Mouse (Mus musculus) intestine, embryonic 14.5 days (tissue): ENCODE results near the gene Mta2. TPM values are rescaled to one million over a fixed set of nuclear protein-coding genes. Genes with fewer than 3 reads are reported as not detected.
"Not testable (repeated sequence)": the region's sequence is repeated elsewhere in the genome, so short reads cannot be mapped to it uniquely, and the experiment has no call there.

Source experiments
- ATAC-seq: fragments of 200-750 bp; cut with Nextera tagmentation; replicated peaks from 2 replicates; pipeline ENCODE4 v1.8.0; 2017; ENCODE audit warnings: low read depth, moderate number of reproducible peaks, moderate TSS enrichment, moderate library complexity; ENCODE audit not compliant: low FRiP score, low TSS enrichment
- DNase-seq: peaks from one replicate; pipeline ENCODE4 v3.0.0-alpha.2; 2018; ENCODE audit warnings: low spot score
- H3K27ac ChIP-seq: fragments of 300-500 bp; sonication (generic); 2 replicates; pipeline ENCODE4 v1.5.1; 2014; ENCODE audit warnings: low read depth, mild to moderate bottlenecking, control low read depth
- H3K27me3 ChIP-seq: fragments of 300-500 bp; sonication (generic); replicated peaks from 2 replicates; pipeline ENCODE4 v1.6.1; 2014; ENCODE audit warnings: low read length, control low read depth; ENCODE audit not compliant: control insufficient read depth, insufficient read depth
- H3K36me3 ChIP-seq: fragments of 300-500 bp; sonication (generic); 2 replicates; pipeline ENCODE4 v1.6.1; 2014; ENCODE audit warnings: low read length, control low read depth; ENCODE audit not compliant: control insufficient read depth, insufficient read depth
- H3K4me1 ChIP-seq: fragments of 300-500 bp; sonication (generic); replicated peaks from 2 replicates; pipeline ENCODE4 v1.6.1; 2014; ENCODE audit warnings: low read length, control low read depth, mixed read lengths; ENCODE audit not compliant: control insufficient read depth, insufficient read depth
- H3K4me2 ChIP-seq: fragments of 300-500 bp; sonication (generic); 2 replicates; pipeline ENCODE4 v1.6.1; 2014; ENCODE audit warnings: low read length
- H3K4me3 ChIP-seq: fragments of 300-500 bp; sonication (generic); 2 replicates; pipeline ENCODE4 v1.5.1; 2014; ENCODE audit warnings: low read depth, low read length, control low read depth, mixed read lengths
- H3K9ac ChIP-seq: fragments of 300-500 bp; sonication (generic); 2 replicates; pipeline ENCODE4 v1.6.1; 2014; ENCODE audit warnings: mild to moderate bottlenecking, low read length
- H3K9me3 ChIP-seq: fragments of 300-500 bp; sonication (generic); 2 replicates; pipeline ENCODE4 v1.6.1; 2016; ENCODE audit warnings: low read length, control low read depth; ENCODE audit not compliant: control insufficient read depth
- WGBS: fragments of 180-500 bp; shearing (Covaris S2); extraction: QIAGEN DNeasy Blood & Tissue Kit; methylation state at CpG from one replicate; pipeline ENCODE4 v1.1.7; 2014; 5-methylcytosine and 5-hydroxymethylcytosine counted together
- polyA plus RNA-seq: library from polyadenylated mRNA; unstranded; fragments of >200 nt; fragmentation: Nextera tagmentation; extraction: Ambion mirVana; gene quantifications from 2 replicates; pipeline ENCODE4 v1.2.1, GENCODE M21; 2014

Mta2 gene
- polyA plus RNA-seq, 1 experiment from 2014 or later: 40.3 TPM

GRCm38 (mm10) chr19:8966590-8967372 is 25.1 kb downstream of the Mta2 start, which contains the start of gene Eef1g:
Gene Eef1g (plus strand): TSS chr19:8967041.
- Histone ChIP-seq H3K27ac (peak within 1 kb of the TSS; percentile 91), H3K27me3 (no peaks in the 10 kb centered on the region), H3K4me3 (peak within 1 kb of the TSS; percentile 93), H3K9ac (peak within 1 kb of the TSS; percentile 98), H3K36me3 (peaks cover 77% of the 10 kb centered on the region), H3K4me2 (peak within 1 kb of the TSS; percentile 73), H3K9me3 (no peaks in the 10 kb centered on the region), H3K4me1 (peaks cover 15% of the 10 kb centered on the region)
- under 1% methylated on average over 52 of the region's 52 CpGs for WGBS
- ATAC-seq (peak; percentile 98), DNase-seq (peak; percentile 94)

DNA sequence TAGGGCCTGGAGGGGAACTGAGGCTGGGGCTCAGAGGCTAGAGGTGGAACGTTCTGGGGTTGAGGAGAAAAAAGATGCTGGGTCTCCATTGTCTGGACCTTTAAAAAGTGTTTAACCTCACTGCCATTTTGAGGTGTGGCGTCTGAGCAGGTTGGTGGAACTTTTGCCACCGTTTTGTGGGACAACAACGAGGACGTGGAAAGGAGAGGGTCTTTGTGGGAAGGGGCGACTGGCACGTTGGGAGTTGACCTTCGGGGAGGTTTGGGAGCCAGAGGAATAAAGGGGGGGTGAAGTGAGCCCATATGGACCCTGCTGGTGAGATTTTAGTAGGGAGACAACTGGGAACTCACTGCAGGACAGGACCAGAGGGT is 25.7 kb downstream of the Mta2 start:
- peak overlapping the region; percentile 98 for H3K9ac ChIP-seq
- DNase-seq (no peak), ATAC-seq (no peak)
- no peaks in the 10 kb centered on the region for H3K27me3 ChIP-seq
- peaks cover 15% of the 10 kb centered on the region for H3K4me1 ChIP-seq
- under 1% methylated on average over 8 of the region's 8 CpGs for WGBS
- peaks cover 77% of the 10 kb centered on the region for H3K36me3 ChIP-seq
- H3K9me3 ChIP-seq: no peaks in the 10 kb centered on the region
- peak overlapping the region; percentile 78 for H3K27ac ChIP-seq
- H3K4me2 ChIP-seq: peak overlapping the region; percentile 73
- peak overlapping the region; percentile 93 for H3K4me3 ChIP-seq

GRCm38 (mm10) chr19:8967893-8968292 is 26.2 kb downstream of the Mta2 start:
- 7% methylated on average over 9 of the region's 9 CpGs for WGBS
- Histone ChIP-seq H3K27ac (peak overlapping the region; percentile 78), H3K36me3 (peaks cover 77% of the 10 kb centered on the region)

GRCm38 (mm10) chr19:8972491-8972890 is 30.8 kb downstream of the Mta2 start:
- DNase-seq, ATAC-seq, H3K4me3 ChIP-seq, H3K27me3 ChIP-seq, H3K27ac ChIP-seq, H3K9ac ChIP-seq, H3K9me3 ChIP-seq, H3K4me2 ChIP-seq: not testable (repeated sequence)
- Histone ChIP-seq H3K4me1 (peaks cover 12% of the 10 kb centered on the region), H3K36me3 (peaks cover 89% of the 10 kb centered on the region)
- WGBS: 87% methylated on average over 8 of the region's 8 CpGs

More at GRCm38 (mm10) chr19:8967893-8968292, 26.2 kb downstream of the Mta2 start:
- Histone ChIP-seq H3K27me3 (no peaks in the 10 kb centered on the region), H3K4me3 (peak overlapping the region; percentile 93), H3K9ac (peak overlapping the region; percentile 98), H3K9me3 (no peaks in the 10 kb centered on the region), H3K4me2 (peak overlapping the region; percentile 73), H3K4me1 (peaks cover 15% of the 10 kb centered on the region)
- ATAC-seq (no peak), DNase-seq (no peak)

- 0 out of 2 replicates have a peak, but pooled peaks cover 4% of the 10 kb centered on the region for H3K4me1 ChIP-seq
- ATAC-seq (no peak), DNase-seq (no peak)
- H3K27me3 ChIP-seq: no peaks in the 10 kb centered on the region
- WGBS: 75% methylated on average over 1 of the region's 1 CpGs
- no peak overlapping the region for H3K4me3 ChIP-seq
- no peak overlapping the region for H3K4me2 ChIP-seq
- H3K9me3 ChIP-seq: no peaks in the 10 kb centered on the region
- no peak overlapping the region for H3K27ac ChIP-seq
- H3K9ac ChIP-seq: no peak overlapping the region
- H3K36me3 ChIP-seq: peaks cover 98% of the 10 kb centered on the region
Observed at GRCm38 (mm10) chr19:8974638-8975037, 33.0 kb downstream of the Mta2 start.

GRCm38 (mm10) chr19:8975491-8975890 is 33.8 kb downstream of the Mta2 start:
- WGBS: 98% methylated on average over 2 of the region's 2 CpGs
- 0 out of 2 replicates have a peak, but pooled peaks cover 4% of the 10 kb centered on the region for H3K4me1 ChIP-seq
- peaks cover 98% of the 10 kb centered on the region for H3K36me3 ChIP-seq
- no peak for DNase-seq
- H3K27ac ChIP-seq: no peak overlapping the region
- no peaks in the 10 kb centered on the region for H3K9me3 ChIP-seq
- H3K27me3 ChIP-seq: no peaks in the 10 kb centered on the region
- H3K4me2 ChIP-seq: no peak overlapping the region
- no peak overlapping the region for H3K9ac ChIP-seq
- H3K4me3 ChIP-seq: no peak overlapping the region
- ATAC-seq: no peak

DNA sequence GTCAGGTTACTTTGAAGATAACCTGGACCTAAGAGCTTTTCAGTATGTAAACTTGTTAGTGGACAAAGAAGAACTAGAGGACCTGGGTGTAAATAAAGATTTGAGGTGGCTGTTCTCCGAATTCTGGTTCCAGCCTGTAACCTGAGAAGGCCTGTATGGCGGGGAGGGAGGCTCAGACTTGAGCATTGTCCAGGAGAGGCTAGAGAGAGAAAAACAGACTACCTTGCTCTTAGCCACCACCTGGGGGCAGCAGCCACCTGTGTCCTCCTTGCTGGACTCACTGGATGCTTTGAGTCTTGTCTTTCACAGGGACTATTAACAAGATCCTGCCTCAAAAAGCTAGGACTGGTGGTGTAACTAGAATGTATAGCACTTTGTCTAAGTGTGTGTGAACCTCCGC is 34.9 kb downstream of the Mta2 start:
- ATAC-seq: peak; percentile 67; the same call in 1 of the 2 replicates
- 40% methylated on average over 3 of the region's 3 CpGs for WGBS

GRCm38 (mm10) chr19:8980771-8981170 is 39.1 kb downstream of the Mta2 start:
- Histone ChIP-seq H3K4me1 (peaks cover 46% of the 10 kb centered on the region), H3K27ac (no peak overlapping the region), H3K9me3 (no peaks in the 10 kb centered on the region), H3K36me3 (peaks cover 50% of the 10 kb centered on the region), H3K4me2 (no peak overlapping the region), H3K9ac (no peak overlapping the region), H3K27me3 (no peaks in the 10 kb centered on the region), H3K4me3 (no peak overlapping the region)
- 53% methylated on average over 5 of the region's 5 CpGs for WGBS
- ATAC-seq (no peak), DNase-seq (no peak)

More for the DNA sequence above, 34.9 kb downstream of the Mta2 start:
- no peaks in the 10 kb centered on the region for H3K9me3 ChIP-seq
- no peak overlapping the region for H3K4me2 ChIP-seq
- H3K4me1 ChIP-seq: peaks cover 6% of the 10 kb centered on the region; the same call in 1 of the 2 replicates
- peaks cover 93% of the 10 kb centered on the region for H3K36me3 ChIP-seq
- H3K9ac ChIP-seq: no peak overlapping the region
- H3K4me3 ChIP-seq: no peak overlapping the region
- no peak for DNase-seq
- H3K27ac ChIP-seq: no peak overlapping the region
- no peaks in the 10 kb centered on the region for H3K27me3 ChIP-seq
